In genomic region chr6:134564539-134564938, GRCm38 (mm10) we compare ENCODE assay signal across 9 mouse cellular contexts. TPM values are rescaled to one million over a fixed set of nuclear protein-coding genes. Genes with fewer than 3 reads are reported as not detected.
DNase-seq lines count a peak whose midpoint lies in the region; ATAC-seq and TF ChIP-seq lines count a peak whose summit lies in the region.
"Had no signal": no experiment of that assay in that cellular context is flagged by ENCODE, and none has a peak within 500 bp of the region (broad histone marks: within the 10 kb centered on the region; RNA-seq: fewer than 3 reads in every experiment).

No protein-coding gene starts in this region.

- DNase-seq in liver, adult 2 months (ENCODE audit: extremely low read depth, low read depth, low spot score) = peak; percentile 97
- DNase-seq in liver = no peak
- no peak for DNase-seq in liver, embryonic 11.5 days (ENCODE audit: low spot score)
- DNase-seq in frontal cortex, postnatal 36 days (ENCODE audit: low spot score in 2 of 2) = no peak
- no peak for DNase-seq in gastrocnemius, postnatal 14 days

- no peak overlapping the region for H3K9ac ChIP-seq in liver, adult 2 months (ENCODE audit: low read depth, low read length)
- H3K9ac ChIP-seq in hindbrain, embryonic 12.5 days = no peak overlapping the region
- no peak overlapping the region for H3K9ac ChIP-seq in liver, embryonic 11.5 days (ENCODE audit: low read depth, low read length)
- no peak overlapping the region for H3K9ac ChIP-seq in stomach, embryonic 16.5 days (ENCODE audit: low read length)

- no peak for TF ChIP-seq CTCF in liver, adult 2 months (IDR thresholded peaks at IDR 0.05; ENCODE audit: low read depth, low read length)

- intact Hi-C loops in gastrocnemius, postnatal 14 days (cut with DNase I; ENCODE audit: low total_unique reads) = no loop called here

- ATAC-seq in hindbrain, embryonic 12.5 days (ENCODE audit: low FRiP score) = no peak
- no peak for ATAC-seq in liver, embryonic 11.5 days (replicated peaks; ENCODE audit: low FRiP score)
- no peak for ATAC-seq in stomach, embryonic 16.5 days (ENCODE audit: insufficient read depth, low FRiP score)
- ATAC-seq in cerebellum, adult (ENCODE audit: insufficient number of reproducible peaks, low FRiP score, low TSS enrichment) = no peak

- no peaks in the 10 kb centered on the region for H3K9me3 ChIP-seq in hindbrain, embryonic 12.5 days (replicated peaks)
- no peaks in the 10 kb centered on the region for H3K9me3 ChIP-seq in liver, embryonic 11.5 days (ENCODE audit: control insufficient read depth, low read length)
- no peaks in the 10 kb centered on the region for H3K9me3 ChIP-seq in stomach, embryonic 16.5 days (replicated peaks; ENCODE audit: control insufficient read depth, low read length)
- H3K9me3 ChIP-seq: megakaryocyte, embryonic 14.5 days had no signal

- no peaks in the 10 kb centered on the region for H3K36me3 ChIP-seq in liver, adult 2 months (ENCODE audit: control insufficient read depth, insufficient read depth, low read length)
- no peaks in the 10 kb centered on the region for H3K36me3 ChIP-seq in hindbrain, embryonic 12.5 days
- H3K36me3 ChIP-seq in liver, embryonic 11.5 days (ENCODE audit: control insufficient read depth, insufficient read depth, low read length) = no peaks in the 10 kb centered on the region
- H3K36me3 ChIP-seq in stomach, embryonic 16.5 days (ENCODE audit: control insufficient read depth, insufficient read depth, low read length) = no peaks in the 10 kb centered on the region

- peaks cover 35% of the 10 kb centered on the region for H3K79me2 ChIP-seq in liver, adult 2 months (ENCODE audit: control insufficient read depth, insufficient read depth, low read length)

- 15% methylated on average over 2 of the region's 2 CpGs for WGBS in liver, adult 2 months
- WGBS in hindbrain, embryonic 12.5 days = 74% methylated on average over 2 of the region's 2 CpGs
- 70% methylated on average over 2 of the region's 2 CpGs for WGBS in liver, embryonic 11.5 days
- WGBS in stomach, embryonic 16.5 days = 42% methylated on average over 2 of the region's 2 CpGs

- no peak overlapping the region; the same call in 1 of the 2 replicates for H3K27ac ChIP-seq in liver, adult 2 months (replicated peaks; ENCODE audit: insufficient read depth, low read depth, low read length)
- no peak overlapping the region for H3K27ac ChIP-seq in hindbrain, embryonic 12.5 days
- H3K27ac ChIP-seq in liver, embryonic 11.5 days (ENCODE audit: low read depth, low read length) = no peak overlapping the region
- no peak overlapping the region for H3K27ac ChIP-seq in stomach, embryonic 16.5 days (ENCODE audit: low read length)

- H3K4me3 ChIP-seq in liver, adult 2 months (ENCODE audit: insufficient read depth, low read depth, low read length) = peak overlapping the region; percentile 31; the same call in 1 of the 2 replicates
- H3K4me3 ChIP-seq in hindbrain, embryonic 12.5 days = no peak overlapping the region; the same call in 1 of the 2 replicates
- peak overlapping the region; percentile 13; the same call in 1 of the 2 replicates for H3K4me3 ChIP-seq in liver, embryonic 11.5 days (ENCODE audit: low read depth, low read length)
- no peak overlapping the region for H3K4me3 ChIP-seq in stomach, embryonic 16.5 days (replicated peaks; ENCODE audit: low read length)
- H3K4me3 ChIP-seq: megakaryocyte, embryonic 14.5 days had no signal

- TF ChIP-seq POLR2A in liver, adult 2 months (IDR thresholded peaks at IDR 0.05; ENCODE audit: extremely low read depth, insufficient read depth, low read length) = no peak

- peak overlapping the region; percentile 81 for H3K4me2 ChIP-seq in hindbrain, embryonic 12.5 days (replicated peaks)
- peak overlapping the region; percentile 93 for H3K4me2 ChIP-seq in liver, embryonic 11.5 days
- H3K4me2 ChIP-seq in stomach, embryonic 16.5 days (ENCODE audit: low read depth, low read length) = peak overlapping the region; percentile 93

- H3K4me1 ChIP-seq in liver, adult 2 months (ENCODE audit: control insufficient read depth, insufficient read depth, low read length) = peaks cover 26% of the 10 kb centered on the region
- H3K4me1 ChIP-seq in hindbrain, embryonic 12.5 days = peaks cover 32% of the 10 kb centered on the region
- H3K4me1 ChIP-seq in liver, embryonic 11.5 days (replicated peaks; ENCODE audit: control insufficient read depth, insufficient read depth, low read length) = peaks cover 21% of the 10 kb centered on the region
- H3K4me1 ChIP-seq in stomach, embryonic 16.5 days (ENCODE audit: control insufficient read depth, insufficient read depth, low read length) = peaks cover 16% of the 10 kb centered on the region

- H3K27me3 ChIP-seq in liver, adult 2 months (ENCODE audit: control insufficient read depth, insufficient read depth, low read length) = no peaks in the 10 kb centered on the region
- H3K27me3 ChIP-seq in hindbrain, embryonic 12.5 days = no peaks in the 10 kb centered on the region
- no peaks in the 10 kb centered on the region for H3K27me3 ChIP-seq in liver, embryonic 11.5 days (replicated peaks; ENCODE audit: control insufficient read depth, insufficient read depth, low read length)
- H3K27me3 ChIP-seq in stomach, embryonic 16.5 days (ENCODE audit: control insufficient read depth, insufficient read depth, low read length) = no peaks in the 10 kb centered on the region

RNA-seq across cellular contexts. Expression of gene Lrp6, which starts 2.2 kb away (rescaled TPM):
- 48.2 and 54.3 TPM in 2 replicates for total RNA-seq in liver, adult 2 months (2014; rRNA removed)
- 15.0 and 15.1 TPM in 2 replicates for polyA plus RNA-seq in liver, adult 2 months (2012; rRNA removed)
- 38.2 and 39.2 TPM in 2 replicates for polyA plus RNA-seq in hindbrain, embryonic 12.5 days (2016; fragmentation: Nextera tagmentation; extraction: Ambion mirVana)
- 14.1 and 17.1 TPM in 2 replicates for polyA plus RNA-seq in liver, embryonic 11.5 days (2014; fragmentation: Nextera tagmentation; extraction: Ambion mirVana)
- 16.8 and 17.4 TPM in 2 replicates for polyA plus RNA-seq in stomach, embryonic 16.5 days (2015; fragmentation: Nextera tagmentation; extraction: Ambion mirVana)
- total RNA-seq in gastrocnemius, postnatal 14 days (2021) = 10 to 100 TPM; 40.9 to 41.9 TPM

Comparison
In these comparisons a context has a peak if more than half of its experiments do, and no peak if none do; other contexts are left out.
1. H3K4me3 ChIP-seq: peak in liver, adult 2 months (single experiment) and liver, embryonic 11.5 days (single experiment); none in hindbrain, embryonic 12.5 days (single experiment) and stomach, embryonic 16.5 days (single experiment).
2. Peak in every context shown above with its lines, with median percentiles within 50 percentile points of each other: H3K4me2 ChIP-seq.